Mouse (Mus musculus) lung, postnatal 0 days (tissue): Measurements from ENCODE around the gene Pcp4. TPM values are rescaled to one million over a fixed set of nuclear protein-coding genes. Genes with fewer than 3 reads are reported as not detected.

ENCODE experiments used
- ATAC-seq: fragments of 200-750 bp; cut with Nextera tagmentation; 2 replicates; pipeline ENCODE4 v1.8.0; 2017; ENCODE audit warnings: moderate library complexity
- DNase-seq: peaks from one replicate; pipeline ENCODE4 v3.0.0-alpha.2; 2016; ENCODE audit warnings: low spot score
- H3K27ac ChIP-seq: fragments of 300-500 bp; sonication (generic); 2 replicates; pipeline ENCODE4 v1.5.1; 2014; ENCODE audit warnings: antibody characterized with exemption, mild to moderate bottlenecking, low read length, mixed read lengths
- H3K27me3 ChIP-seq: fragments of 300-500 bp; sonication (generic); replicated peaks from 2 replicates; pipeline ENCODE4 v1.6.1; 2014; ENCODE audit warnings: low read length, mixed read lengths; ENCODE audit not compliant: insufficient read depth
- H3K36me3 ChIP-seq: fragments of 300-500 bp; sonication (generic); 2 replicates; pipeline ENCODE4 v1.6.1; 2014; ENCODE audit warnings: low read length, mixed read lengths; ENCODE audit not compliant: insufficient read depth
- H3K4me1 ChIP-seq: fragments of 300-500 bp; sonication (generic); 2 replicates; pipeline ENCODE4 v1.6.1; 2014; ENCODE audit warnings: antibody characterized with exemption, low read depth, low read length, mixed read lengths; ENCODE audit not compliant: insufficient read depth
- H3K4me2 ChIP-seq: fragments of 300-500 bp; sonication (generic); replicated peaks from 2 replicates; pipeline ENCODE4 v1.6.1; 2014; ENCODE audit warnings: low read depth, mild to moderate bottlenecking, low read length, moderate library complexity, mixed read lengths
- H3K4me3 ChIP-seq: fragments of 300-500 bp; sonication (generic); 2 replicates; pipeline ENCODE4 v1.5.1; 2014; ENCODE audit warnings: low read depth, low read length
- H3K9ac ChIP-seq: fragments of 300-500 bp; sonication (generic); replicated peaks from 2 replicates; pipeline ENCODE4 v1.6.1; 2014; ENCODE audit warnings: low read depth, mild to moderate bottlenecking
- H3K9me3 ChIP-seq: fragments of 300-500 bp; sonication (generic); 2 replicates; pipeline ENCODE4 v1.6.1; 2016; ENCODE audit warnings: low read length, mixed read lengths
- CTCF ChIP-seq: IDR thresholded peaks from 2 replicates; pipeline ENCODE4 v1.5.1; 2016; ENCODE audit warnings: antibody characterized with exemption, mild to moderate bottlenecking
- EP300 ChIP-seq: IDR thresholded peaks from 2 replicates; pipeline ENCODE4 v1.6.1; 2016; ENCODE audit warnings: antibody characterized with exemption, mild to moderate bottlenecking, control low read depth
- WGBS: fragments of 180-500 bp; shearing (Covaris S2); extraction: QIAGEN DNeasy Blood & Tissue Kit; methylation state at CpG from one replicate; pipeline ENCODE4 v1.1.7; 2014; 5-methylcytosine and 5-hydroxymethylcytosine counted together
- polyA plus RNA-seq: library from polyadenylated mRNA; unstranded; fragments of >200 nt; fragmentation: Nextera tagmentation; extraction: Ambion mirVana; gene quantifications from 2 replicates; pipeline ENCODE4 v1.2.1, GENCODE M21; 2015

The Pcp4 gene
- polyA plus RNA-seq, 1 experiment from 2014 or later, result 0.60 TPM

DNA sequence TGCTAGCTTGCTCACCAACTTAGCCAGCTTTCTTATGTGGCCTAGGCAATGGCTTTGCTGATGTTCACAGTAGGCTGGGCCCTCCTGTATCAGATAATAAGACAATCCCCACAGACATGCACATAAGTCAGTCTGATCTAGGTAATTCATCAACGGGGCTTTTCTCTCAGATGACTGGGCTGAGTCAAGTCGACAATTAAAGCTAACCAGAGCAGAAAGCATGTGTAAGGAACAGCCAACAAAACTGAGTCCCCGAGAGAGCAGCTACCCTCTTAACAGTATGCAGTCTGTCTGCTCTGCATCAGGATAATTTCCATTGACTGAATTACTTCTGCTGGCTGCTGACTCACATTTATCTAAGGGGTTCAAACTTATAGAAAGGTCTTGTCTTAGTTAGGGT, 100.0 kb downstream of the Pcp4 start:
- Histone ChIP-seq H3K4me3 (no peak overlapping the region), H3K27ac (no peak overlapping the region), H3K27me3 (no peaks in the 10 kb centered on the region), H3K9ac (no peak overlapping the region), H3K4me2 (no peak overlapping the region), H3K36me3 (no peaks in the 10 kb centered on the region), H3K9me3 (no peaks in the 10 kb centered on the region), H3K4me1 (no peaks in the 10 kb centered on the region)
- no peak for DNase-seq
- ATAC-seq, result no peak
- WGBS, result 65% methylated on average over 3 of the region's 3 CpGs
- TF ChIP-seq CTCF, result no peak
- TF ChIP-seq EP300, result no peak

Other genes starting within 250 kb of the Pcp4 start
- 0.18 and 0.33 TPM in 2 replicates for gene B3galt5, start 231.8 kb upstream of the Pcp4 start, polyA plus RNA-seq
- gene Itgb2l, start 24.0 kb upstream of the Pcp4 start, polyA plus RNA-seq, result 0.93 and 1.3 TPM in 2 replicates